Mouse (Mus musculus): ENCODE data around the gene Igsf10.

DNA sequence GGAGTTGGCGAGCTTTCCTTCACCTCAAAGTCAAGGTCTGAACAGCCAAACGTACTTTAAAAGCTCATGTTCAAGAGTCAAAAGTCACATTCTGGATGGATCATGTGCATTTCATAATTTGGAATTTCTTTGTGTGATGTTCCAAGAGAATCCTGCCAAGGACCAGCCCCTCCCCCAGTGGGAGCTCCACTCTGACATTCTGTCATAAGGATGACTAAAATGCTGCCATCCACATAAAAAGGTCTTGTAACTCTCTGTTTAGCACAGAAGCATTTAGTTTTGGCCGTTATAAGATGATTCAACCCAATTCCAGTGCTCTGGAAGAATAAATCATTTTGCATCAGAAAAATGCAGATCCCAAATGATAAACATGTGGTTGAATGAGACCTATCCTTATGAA, 10.0 kb upstream of the Igsf10 start:
- TF ChIP-seq CTCF (IDR thresholded peaks at IDR 0.05; ENCODE audit: control insufficient read depth, insufficient read depth, insufficient read length), result no peak
- no peak for TF ChIP-seq CEBPB (IDR thresholded peaks at IDR 0.05; ENCODE audit: low read depth)
- TF ChIP-seq USF1 (IDR thresholded peaks at IDR 0.05; ENCODE audit: low read depth), result no peak
- no peak for TF ChIP-seq MAX (IDR thresholded peaks at IDR 0.05)
- no peak for TF ChIP-seq MYOD1 (IDR thresholded peaks at IDR 0.05; ENCODE audit: control insufficient read depth, insufficient read length, low read depth)
- no peak for TF ChIP-seq MYOG (IDR thresholded peaks at IDR 0.05; ENCODE audit: control insufficient read depth, extremely low read depth, insufficient read length)
- no peak for TF ChIP-seq FOSL1 (IDR thresholded peaks at IDR 0.05; ENCODE audit: insufficient read depth, low read length, poor library complexity, severe bottlenecking)

All from C2C12 (cell line).